Mouse (Mus musculus) embryonic fibroblast, embryonic 13.5 days (primary cell): ENCODE results near the gene Igf1r. TPM values are rescaled to one million over a fixed set of nuclear protein-coding genes. Genes with fewer than 3 reads are reported as not detected.
"Not testable (repeated sequence)": the region's sequence is repeated elsewhere in the genome, so short reads cannot be mapped to it uniquely, and the experiment has no call there.

Source experiments
- H3K27ac ChIP-seq: 2 replicates; pipeline ENCODE4 v1.5.1; 2012; ENCODE audit warnings: low read length, control low read depth, inconsistent platforms; ENCODE audit not compliant: insufficient read depth
- H3K4me1 ChIP-seq: 2 replicates; pipeline ENCODE4 v1.6.1; 2011; ENCODE audit warnings: low read length; ENCODE audit not compliant: control insufficient read depth, insufficient read depth
- H3K4me3 ChIP-seq: 2 replicates; pipeline ENCODE4 v1.5.1; 2011; ENCODE audit warnings: mild to moderate bottlenecking, control low read depth, low read length; ENCODE audit not compliant: insufficient read depth
- CTCF ChIP-seq: IDR thresholded peaks from 2 replicates; pipeline ENCODE4 v1.5.1; 2011; ENCODE audit warnings: mild to moderate bottlenecking, control low read depth, low read length, moderate library complexity, borderline replicate concordance; ENCODE audit not compliant: insufficient read depth
- POLR2A ChIP-seq: IDR thresholded peaks from 2 replicates; pipeline ENCODE4 v1.6.1; 2011; ENCODE audit warnings: low read depth, mild to moderate bottlenecking, control low read depth, low read length, moderate library complexity
- polyA plus RNA-seq: library from polyadenylated mRNA; stranded (reverse); fragments of >200 nt; gene quantifications from 2 replicates; pipeline ENCODE4 v1.2.4, GENCODE M21; 2011; ENCODE audit warnings: low read depth; ENCODE audit not compliant: missing spikeins, insufficient read length

The Igf1r gene
- polyA plus RNA-seq, 1 experiment: 65.4 TPM

DNA sequence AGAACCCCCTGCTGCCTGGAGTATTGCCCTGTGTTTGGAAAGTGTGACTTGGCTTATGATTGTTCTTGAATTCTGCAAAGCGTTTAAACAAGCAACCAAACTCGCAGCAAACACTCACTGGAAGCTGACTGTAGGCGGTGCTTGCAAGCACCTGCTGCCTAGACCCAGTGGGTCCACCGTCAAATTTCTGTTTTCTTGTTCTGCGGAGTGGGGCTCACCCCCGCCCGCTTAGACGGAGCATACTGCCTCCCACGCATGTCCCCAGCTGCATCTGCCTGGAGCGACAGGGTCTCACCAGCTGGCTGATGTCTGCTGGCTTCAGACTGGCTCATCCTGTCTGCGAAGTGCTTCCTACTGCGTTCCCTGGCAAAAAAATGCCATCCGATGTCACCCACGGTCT lies 311.9 kb downstream of the Igf1r start:
- Histone ChIP-seq H3K4me3 (no peak overlapping the region), H3K4me1 (peaks cover 30% of the 10 kb centered on the region), H3K27ac (no peak overlapping the region)
- TF ChIP-seq CTCF: no peak
- TF ChIP-seq POLR2A: no peak

DNA sequence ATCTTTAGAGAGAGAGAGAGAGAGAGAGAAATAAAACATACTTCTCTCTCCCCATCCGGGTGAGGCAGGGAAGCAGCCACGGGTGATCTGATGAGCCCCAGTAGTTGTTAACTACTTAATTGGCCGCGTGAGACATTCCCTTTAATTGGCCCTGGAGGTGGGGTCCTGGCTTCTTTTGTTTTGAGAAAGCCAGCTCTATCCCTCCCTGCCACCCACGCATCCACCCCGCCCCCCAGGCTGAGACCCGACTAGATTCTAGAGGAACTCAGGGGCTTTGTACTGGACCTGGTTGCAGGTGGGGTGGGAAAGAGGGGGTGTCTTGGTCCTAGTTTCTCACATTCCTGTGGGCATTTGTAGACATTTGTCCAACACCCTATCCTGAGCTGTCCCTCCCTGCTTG lies 312.8 kb downstream of the Igf1r start:
- no peak for TF ChIP-seq POLR2A
- no peak for TF ChIP-seq CTCF
- Histone ChIP-seq H3K4me1 (peaks cover 27% of the 10 kb centered on the region), H3K4me3 (no peak overlapping the region), H3K27ac (peak overlapping the region; percentile 99)

DNA sequence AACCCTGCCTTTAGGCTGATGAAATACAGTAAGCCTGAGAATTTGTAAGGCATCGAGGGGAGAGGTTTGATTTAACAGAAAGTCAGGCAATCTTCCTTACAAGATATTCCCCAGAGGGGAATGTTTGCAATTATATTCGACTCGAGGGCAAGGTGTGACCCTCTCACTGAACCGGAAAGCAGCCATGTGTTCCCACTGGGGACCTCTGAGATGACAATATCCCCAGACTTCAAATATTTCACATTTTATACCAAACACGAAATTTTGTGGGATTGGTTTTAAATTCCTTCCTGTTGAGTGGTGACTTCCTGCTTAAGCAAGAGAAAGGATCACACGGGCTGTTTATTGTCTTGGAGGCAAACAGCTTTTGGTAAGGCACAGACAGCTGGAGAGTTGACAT lies 314.1 kb downstream of the Igf1r start:
- peaks cover 27% of the 10 kb centered on the region for H3K4me1 ChIP-seq
- no peak overlapping the region for H3K4me3 ChIP-seq
- H3K27ac ChIP-seq: peak overlapping the region; percentile 99
- no peak for TF ChIP-seq CTCF
- TF ChIP-seq POLR2A: no peak

DNA sequence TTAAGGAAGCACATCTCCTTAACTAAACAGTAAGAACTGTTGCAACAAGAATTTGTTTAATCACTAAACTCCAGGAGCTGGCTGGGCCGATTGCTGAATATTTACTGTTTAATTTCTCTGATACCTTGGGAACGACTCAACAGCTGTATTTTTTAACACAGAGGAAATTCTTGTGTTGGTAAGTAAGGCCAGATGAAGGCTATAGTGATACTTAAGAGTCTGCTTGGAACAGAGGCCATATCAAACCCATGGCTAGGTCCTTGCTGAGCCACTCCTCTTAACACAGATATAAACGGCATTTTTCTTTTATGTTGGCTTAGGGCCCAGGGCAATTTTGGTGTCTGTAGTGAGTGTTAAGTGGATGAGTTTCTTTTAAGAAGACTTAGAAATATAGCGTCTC lies 317.9 kb downstream of the Igf1r start:
- H3K4me3 ChIP-seq: no peak overlapping the region
- TF ChIP-seq CTCF: no peak
- no peak for TF ChIP-seq POLR2A
- peak overlapping the region; percentile 55; the same call in 1 of the 2 replicates for H3K27ac ChIP-seq
- peaks cover 9% of the 10 kb centered on the region for H3K4me1 ChIP-seq

DNA sequence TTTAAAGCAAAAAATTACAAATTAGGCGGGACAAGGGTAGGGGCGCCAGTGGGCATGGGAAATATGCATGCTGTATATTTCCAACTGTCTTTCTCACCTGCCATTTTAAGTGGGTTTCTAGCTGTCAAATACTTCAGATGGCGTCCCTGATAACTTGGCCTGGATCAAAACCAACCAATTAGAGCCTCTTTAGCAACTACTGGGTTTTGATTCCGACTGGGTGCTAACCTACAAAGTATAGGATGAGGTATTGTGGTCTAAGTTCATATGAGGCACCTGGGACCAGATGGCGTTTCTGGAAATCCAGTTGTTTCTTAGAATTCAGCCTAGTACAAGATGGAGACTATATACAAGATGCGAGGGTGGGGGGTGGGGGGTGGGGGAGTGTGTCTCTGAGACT lies 319.2 kb downstream of the Igf1r start:
- no peak for TF ChIP-seq POLR2A
- no peak for TF ChIP-seq CTCF
- H3K4me1 ChIP-seq: peaks cover 11% of the 10 kb centered on the region
- no peak overlapping the region for H3K4me3 ChIP-seq
- H3K27ac ChIP-seq: no peak overlapping the region

DNA sequence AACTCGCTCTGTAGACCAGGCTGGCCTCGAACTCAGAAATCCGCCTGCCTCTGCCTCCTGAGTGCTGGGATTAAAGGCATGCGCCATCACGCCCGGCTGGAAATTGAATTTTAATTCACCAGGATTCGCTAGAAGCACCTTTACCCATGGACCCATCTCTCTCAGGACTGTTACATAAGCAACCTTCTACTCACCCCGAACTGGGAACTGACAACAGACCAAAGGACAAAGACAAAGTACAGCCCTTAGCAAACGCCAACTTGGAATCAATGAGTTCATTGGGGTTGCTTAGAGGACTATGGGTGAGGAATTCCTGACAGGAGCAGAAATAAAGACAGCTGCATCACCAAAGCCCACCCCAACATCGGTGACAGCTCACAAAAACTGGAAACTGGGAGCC lies 320.0 kb downstream of the Igf1r start:
- no peak overlapping the region for H3K27ac ChIP-seq
- H3K4me1 ChIP-seq: peaks cover 10% of the 10 kb centered on the region
- TF ChIP-seq CTCF (no peak), POLR2A (no peak)
- H3K4me3 ChIP-seq: no peak overlapping the region

DNA sequence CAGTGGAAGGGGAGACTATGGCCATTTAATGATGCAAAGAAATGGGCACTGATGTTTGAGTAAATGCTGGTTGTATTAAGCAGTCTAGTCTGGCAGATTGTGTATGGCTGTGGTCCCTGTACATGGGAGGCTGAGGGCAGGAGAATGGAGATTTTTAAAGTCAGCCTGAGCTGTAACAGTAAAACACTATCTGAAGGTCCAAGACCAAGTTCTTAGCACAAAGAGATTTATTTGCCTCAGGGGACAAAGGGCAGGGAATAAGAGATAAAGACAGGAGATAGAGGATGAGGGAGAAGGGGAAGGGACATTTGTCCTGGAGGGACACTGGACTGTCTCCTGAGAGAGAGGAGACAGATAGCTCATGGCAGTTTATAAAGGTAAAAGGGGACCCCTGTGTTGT lies 320.9 kb downstream of the Igf1r start, which contains the start of gene Fam169b:
Fam169b (plus strand) TSS at position 325 of the 400 bp plus-strand sequence.
- Histone ChIP-seq H3K27ac (no peak within 1 kb of the TSS), H3K4me1 (peaks cover 12% of the 10 kb centered on the region), H3K4me3 (no peak within 1 kb of the TSS)
- TF ChIP-seq POLR2A (no peak), CTCF (no peak)

DNA sequence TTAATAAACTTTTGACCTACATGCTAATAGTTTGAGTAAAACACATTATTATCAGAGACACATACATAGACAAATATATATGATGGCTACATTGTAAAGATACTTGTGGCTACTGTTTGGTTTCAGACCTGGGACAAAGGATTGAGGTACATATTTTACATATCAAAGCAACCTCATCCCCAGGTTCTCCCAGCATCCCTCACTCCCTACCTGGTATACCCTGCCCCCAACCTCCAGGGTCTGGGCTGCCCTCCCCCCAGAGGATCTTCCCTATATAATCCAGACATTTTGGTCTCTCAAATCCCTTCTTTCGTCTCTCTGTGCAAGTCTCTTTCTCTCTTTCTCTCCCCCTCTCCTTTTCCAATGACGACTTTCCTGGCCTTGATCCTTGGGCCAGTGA lies 321.6 kb downstream of the Igf1r start:
- H3K4me3 ChIP-seq: no peak overlapping the region
- H3K27ac ChIP-seq: no peak overlapping the region
- no peak for TF ChIP-seq POLR2A
- no peak for TF ChIP-seq CTCF
- peaks cover 12% of the 10 kb centered on the region for H3K4me1 ChIP-seq

DNA sequence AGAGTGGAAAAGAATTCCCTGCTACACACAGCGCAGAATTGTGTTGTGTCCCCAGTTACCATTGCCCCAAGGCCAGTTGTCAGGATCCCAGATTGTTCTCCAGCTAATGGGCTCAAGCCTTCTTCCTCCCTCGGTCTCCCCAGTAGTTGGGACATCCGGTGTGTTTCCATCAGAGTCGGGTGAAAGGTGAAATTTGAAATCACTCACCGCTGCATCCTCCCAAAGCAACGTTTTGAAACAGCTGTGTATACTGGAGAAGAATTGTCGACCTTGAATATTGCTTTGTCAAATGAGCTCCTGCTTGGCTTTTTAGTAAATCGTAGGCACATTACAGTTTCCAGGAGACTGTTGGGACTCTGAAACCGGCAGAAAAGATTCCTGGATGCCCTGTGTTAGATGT lies 322.3 kb downstream of the Igf1r start:
- TF ChIP-seq CTCF (no peak), POLR2A (no peak)
- H3K4me3 ChIP-seq: no peak overlapping the region
- peaks cover 12% of the 10 kb centered on the region for H3K4me1 ChIP-seq

DNA sequence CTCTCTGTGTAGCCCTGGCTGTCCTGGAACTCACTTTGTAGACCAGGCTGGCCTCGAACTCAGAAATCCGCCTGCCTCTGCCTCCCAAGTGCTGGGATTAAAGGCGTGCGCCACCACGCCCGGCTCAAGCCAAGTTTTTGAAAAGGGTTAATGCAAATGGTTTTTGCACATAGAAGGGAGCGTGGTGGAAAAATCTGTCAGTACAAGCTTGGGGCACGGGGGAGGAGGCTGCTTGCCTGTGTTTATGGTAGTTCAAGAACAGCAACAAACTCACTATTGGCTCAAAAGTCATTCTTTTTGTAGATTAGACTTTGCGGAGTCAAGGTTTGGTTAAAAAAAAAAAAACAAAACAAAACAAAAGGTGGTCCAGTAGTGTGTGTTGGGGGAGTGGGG lies 322.8 kb downstream of the Igf1r start:
- not testable (repeated sequence) for H3K27ac ChIP-seq
- H3K4me1 ChIP-seq: peaks cover 12% of the 10 kb centered on the region

More for the DNA sequence above, 322.3 kb downstream of the Igf1r start:
- H3K27ac ChIP-seq: no peak overlapping the region

More for the DNA sequence above, 322.8 kb downstream of the Igf1r start:
- H3K4me3 ChIP-seq: not testable (repeated sequence)
